Mouse (Mus musculus): ENCODE measurements around the gene Map6. TPM values are rescaled to one million over a fixed set of nuclear protein-coding genes. Genes with fewer than 3 reads are reported as not detected.

Gene Map6
- polyA plus RNA-seq, 1 experiment from 2014 or later = 43.1 TPM

DNA sequence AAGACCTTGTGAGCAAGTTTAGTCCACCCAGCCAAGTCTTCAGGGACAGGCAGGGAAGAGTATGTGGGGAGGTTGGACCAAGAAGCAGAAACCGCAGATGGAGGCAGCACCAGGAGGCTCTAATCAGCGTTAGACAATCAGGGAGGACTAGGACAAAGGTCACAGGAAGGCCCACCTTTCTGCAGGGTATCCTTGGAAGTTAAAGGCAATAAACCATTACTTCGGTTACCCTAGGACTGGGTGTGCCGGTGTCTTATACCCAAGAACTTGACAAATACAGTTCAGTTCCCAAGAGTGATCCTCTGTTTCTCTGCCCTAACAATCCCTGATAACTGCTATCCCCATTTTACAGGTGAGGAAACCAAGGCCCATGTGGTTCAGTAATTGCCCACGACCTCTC is 62.8 kb downstream of the Map6 start:
- H3K27ac ChIP-seq (ENCODE audit: low read depth, low read length) = no peak overlapping the region
- H3K27me3 ChIP-seq (ENCODE audit: control insufficient read depth, insufficient read depth, low read length) = no peaks in the 10 kb centered on the region
- H3K36me3 ChIP-seq (ENCODE audit: control insufficient read depth, insufficient read depth, low read length) = no peaks in the 10 kb centered on the region
- H3K4me1 ChIP-seq (ENCODE audit: control insufficient read depth, insufficient read depth, low read length) = peaks cover 6% of the 10 kb centered on the region
- no peak overlapping the region for H3K9ac ChIP-seq (ENCODE audit: low read length)
- H3K4me3 ChIP-seq (ENCODE audit: low read depth, low read length) = no peak overlapping the region
- DNase-seq (ENCODE audit: low spot score, missing footprints) (no peak), ATAC-seq (ENCODE audit: low FRiP score) (no peak)
- H3K4me2 ChIP-seq = no peak overlapping the region
- H3K9me3 ChIP-seq (ENCODE audit: control insufficient read depth, low read length) = no peaks in the 10 kb centered on the region
- WGBS = 90% methylated on average over 5 of the region's 5 CpGs

DNA sequence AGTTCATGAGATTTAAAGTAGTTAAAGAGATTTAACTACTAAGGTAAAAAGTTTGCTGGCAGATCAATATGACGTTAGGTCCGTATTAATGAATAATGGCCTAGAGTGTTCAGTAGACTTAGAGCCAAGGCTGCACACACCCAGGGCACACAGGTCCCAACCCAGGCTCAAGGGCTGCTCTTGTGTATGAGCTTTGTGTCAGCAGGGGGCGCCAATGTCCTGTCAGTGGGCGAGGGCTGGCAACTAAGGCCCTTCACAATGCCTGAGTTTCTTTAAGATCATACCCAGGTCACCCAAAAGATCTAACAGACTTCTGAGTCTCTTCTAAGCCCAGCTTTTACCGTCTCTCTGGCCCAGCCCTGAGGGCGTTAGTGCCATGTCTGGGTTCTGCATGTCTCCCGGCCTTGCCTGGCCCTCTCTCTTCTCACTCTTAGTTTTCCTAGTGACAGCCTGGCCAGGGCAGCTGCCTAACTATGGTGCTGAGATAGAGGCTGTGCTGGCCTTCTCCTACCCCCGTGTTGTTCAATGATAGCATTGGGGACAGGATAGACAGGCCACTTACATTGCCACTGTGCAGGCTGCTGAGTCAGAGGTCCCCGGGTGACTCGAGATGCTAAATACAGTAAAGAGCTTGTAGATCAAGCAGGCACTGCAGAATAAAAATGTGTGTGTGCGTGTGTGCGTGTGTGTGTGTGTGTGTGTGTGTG is 65.7 kb downstream of the Map6 start:
- Histone ChIP-seq H3K27me3 (ENCODE audit: control insufficient read depth, insufficient read depth, low read length) (no peaks in the 10 kb centered on the region), H3K4me3 (ENCODE audit: low read depth, low read length) (no peak overlapping the region), H3K36me3 (ENCODE audit: control insufficient read depth, insufficient read depth, low read length) (no peaks in the 10 kb centered on the region; the same call in 1 of the 2 replicates), H3K4me1 (ENCODE audit: control insufficient read depth, insufficient read depth, low read length) (peaks cover 5% of the 10 kb centered on the region), H3K27ac (ENCODE audit: low read depth, low read length) (no peak overlapping the region), H3K9me3 (ENCODE audit: control insufficient read depth, low read length) (no peaks in the 10 kb centered on the region), H3K9ac (ENCODE audit: low read length) (no peak overlapping the region), H3K4me2 (no peak overlapping the region)
- 48% methylated on average over 12 of the region's 12 CpGs for WGBS
- ATAC-seq (ENCODE audit: low FRiP score) = peak; percentile 62; the same call in 1 of the 2 replicates
- peak; percentile 98 for DNase-seq (ENCODE audit: low spot score, missing footprints)

DNA sequence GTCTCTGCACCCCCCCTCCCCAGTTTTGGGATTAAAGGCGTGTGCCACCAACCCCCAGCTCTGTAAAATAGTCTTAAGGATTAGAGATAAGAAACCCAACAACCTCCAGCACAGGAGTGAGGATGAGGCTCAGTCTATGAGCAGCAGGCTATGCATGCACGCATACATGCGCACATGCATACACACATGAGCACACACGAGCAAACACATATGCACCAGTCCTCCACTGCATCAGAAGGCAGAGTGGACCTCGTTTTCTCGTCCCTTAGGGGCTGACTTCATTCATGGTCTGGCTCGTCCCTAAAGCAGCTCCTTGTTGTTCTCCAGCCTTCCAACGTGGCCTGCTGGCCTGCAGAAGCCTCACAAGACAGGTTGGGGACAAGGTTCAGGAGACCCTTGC is 73.5 kb downstream of the Map6 start:
- H3K27ac ChIP-seq (ENCODE audit: low read depth, low read length) = no peak overlapping the region
- 78% methylated on average over 8 of the region's 8 CpGs for WGBS

DNA sequence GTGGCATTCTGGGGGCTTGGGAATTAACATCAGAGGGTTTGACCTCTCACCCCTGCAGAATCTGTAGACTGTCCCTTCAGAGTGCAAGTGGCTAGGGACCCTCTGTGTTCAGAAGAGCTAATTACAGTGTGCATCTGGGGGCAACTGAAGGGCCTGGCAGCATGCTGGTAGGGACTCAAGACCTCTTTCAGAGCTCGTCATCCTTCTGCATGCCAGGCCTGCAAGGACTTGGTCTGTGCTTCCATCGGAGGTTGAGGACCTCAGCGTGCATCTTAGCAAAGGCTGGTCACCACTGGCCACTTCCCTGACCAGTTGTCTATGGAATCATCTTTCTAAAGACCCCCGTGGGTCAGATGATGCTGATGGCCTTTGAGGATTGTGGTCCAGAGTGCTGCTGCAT is 76.3 kb downstream of the Map6 start:
- H3K9me3 ChIP-seq (ENCODE audit: control insufficient read depth, low read length) = no peaks in the 10 kb centered on the region
- DNase-seq (ENCODE audit: low spot score, missing footprints) (no peak), ATAC-seq (ENCODE audit: low FRiP score) (no peak)
- WGBS = 85% methylated on average over 4 of the region's 4 CpGs
- no peaks in the 10 kb centered on the region for H3K27me3 ChIP-seq (ENCODE audit: control insufficient read depth, insufficient read depth, low read length)
- H3K27ac ChIP-seq (ENCODE audit: low read depth, low read length) = no peak overlapping the region
- H3K36me3 ChIP-seq (ENCODE audit: control insufficient read depth, insufficient read depth, low read length) = peaks cover 32% of the 10 kb centered on the region
- H3K4me1 ChIP-seq (ENCODE audit: control insufficient read depth, insufficient read depth, low read length) = no peaks in the 10 kb centered on the region
- H3K9ac ChIP-seq (ENCODE audit: low read length) = no peak overlapping the region
- H3K4me3 ChIP-seq (ENCODE audit: low read depth, low read length) = no peak overlapping the region
- H3K4me2 ChIP-seq = no peak overlapping the region

More for the DNA sequence above, 73.5 kb downstream of the Map6 start:
- no peak overlapping the region for H3K4me3 ChIP-seq (ENCODE audit: low read depth, low read length)
- H3K4me2 ChIP-seq = no peak overlapping the region
- H3K9me3 ChIP-seq (ENCODE audit: control insufficient read depth, low read length) = no peaks in the 10 kb centered on the region
- peaks cover 9% of the 10 kb centered on the region for H3K36me3 ChIP-seq (ENCODE audit: control insufficient read depth, insufficient read depth, low read length)
- ATAC-seq (ENCODE audit: low FRiP score) = no peak
- H3K27me3 ChIP-seq (ENCODE audit: control insufficient read depth, insufficient read depth, low read length) = no peaks in the 10 kb centered on the region
- no peak for DNase-seq (ENCODE audit: low spot score, missing footprints)
- no peak overlapping the region for H3K9ac ChIP-seq (ENCODE audit: low read length)
- no peaks in the 10 kb centered on the region for H3K4me1 ChIP-seq (ENCODE audit: control insufficient read depth, insufficient read depth, low read length)

- DNase-seq (ENCODE audit: low spot score, missing footprints) (no peak), ATAC-seq (ENCODE audit: low FRiP score) (no peak)
- no peak overlapping the region for H3K4me3 ChIP-seq (ENCODE audit: low read depth, low read length)
- no peak overlapping the region for H3K27ac ChIP-seq (ENCODE audit: low read depth, low read length)
- 97% methylated on average over 10 of the region's 10 CpGs for whole genome bisulfite sequencing
- H3K9me3 ChIP-seq (ENCODE audit: control insufficient read depth, low read length) = no peaks in the 10 kb centered on the region
- peaks cover 21% of the 10 kb centered on the region for H3K4me1 ChIP-seq (ENCODE audit: control insufficient read depth, insufficient read depth, low read length)
- no peaks in the 10 kb centered on the region for H3K27me3 ChIP-seq (ENCODE audit: control insufficient read depth, insufficient read depth, low read length)
- no peak overlapping the region for H3K4me2 ChIP-seq
- H3K9ac ChIP-seq (ENCODE audit: low read length) = no peak overlapping the region
- H3K36me3 ChIP-seq (ENCODE audit: control insufficient read depth, insufficient read depth, low read length) = peaks cover 36% of the 10 kb centered on the region
Observed at GRCm38 (mm10) chr7:99347268-99347667, 80.0 kb downstream of the Map6 start.

DNA sequence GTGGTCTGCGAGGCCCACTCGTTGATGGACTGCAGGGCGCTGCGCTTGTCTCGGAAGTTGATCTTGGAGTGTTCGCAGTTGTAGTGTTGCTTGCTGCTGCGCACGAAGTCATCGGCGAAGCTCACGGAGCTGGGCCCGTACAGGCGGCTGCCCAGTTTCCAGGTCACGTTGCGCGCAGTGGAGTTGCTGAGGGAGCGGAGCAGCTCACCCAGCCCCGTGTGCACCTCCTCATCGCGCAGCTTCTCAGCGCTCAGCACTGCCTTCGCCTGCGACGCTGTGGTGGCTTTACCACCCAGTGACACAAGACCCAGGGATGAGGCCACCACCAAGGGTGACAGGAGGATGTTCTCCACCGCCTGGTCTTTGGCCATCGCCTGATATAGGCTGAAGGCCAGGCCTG is 81.6 kb downstream of the Map6 start:
- Histone ChIP-seq H3K4me3 (ENCODE audit: low read depth, low read length) (no peak overlapping the region), H3K4me1 (ENCODE audit: control insufficient read depth, insufficient read depth, low read length) (peaks cover 31% of the 10 kb centered on the region), H3K36me3 (ENCODE audit: control insufficient read depth, insufficient read depth, low read length) (peaks cover 36% of the 10 kb centered on the region), H3K9ac (ENCODE audit: low read length) (no peak overlapping the region), H3K27ac (ENCODE audit: low read depth, low read length) (no peak overlapping the region), H3K9me3 (ENCODE audit: control insufficient read depth, low read length) (no peaks in the 10 kb centered on the region), H3K27me3 (ENCODE audit: control insufficient read depth, insufficient read depth, low read length) (no peaks in the 10 kb centered on the region), H3K4me2 (no peak overlapping the region)
- DNase-seq (ENCODE audit: low spot score, missing footprints) (no peak), ATAC-seq (ENCODE audit: low FRiP score) (no peak)
- 97% methylated on average over 26 of the region's 26 CpGs for WGBS

DNA sequence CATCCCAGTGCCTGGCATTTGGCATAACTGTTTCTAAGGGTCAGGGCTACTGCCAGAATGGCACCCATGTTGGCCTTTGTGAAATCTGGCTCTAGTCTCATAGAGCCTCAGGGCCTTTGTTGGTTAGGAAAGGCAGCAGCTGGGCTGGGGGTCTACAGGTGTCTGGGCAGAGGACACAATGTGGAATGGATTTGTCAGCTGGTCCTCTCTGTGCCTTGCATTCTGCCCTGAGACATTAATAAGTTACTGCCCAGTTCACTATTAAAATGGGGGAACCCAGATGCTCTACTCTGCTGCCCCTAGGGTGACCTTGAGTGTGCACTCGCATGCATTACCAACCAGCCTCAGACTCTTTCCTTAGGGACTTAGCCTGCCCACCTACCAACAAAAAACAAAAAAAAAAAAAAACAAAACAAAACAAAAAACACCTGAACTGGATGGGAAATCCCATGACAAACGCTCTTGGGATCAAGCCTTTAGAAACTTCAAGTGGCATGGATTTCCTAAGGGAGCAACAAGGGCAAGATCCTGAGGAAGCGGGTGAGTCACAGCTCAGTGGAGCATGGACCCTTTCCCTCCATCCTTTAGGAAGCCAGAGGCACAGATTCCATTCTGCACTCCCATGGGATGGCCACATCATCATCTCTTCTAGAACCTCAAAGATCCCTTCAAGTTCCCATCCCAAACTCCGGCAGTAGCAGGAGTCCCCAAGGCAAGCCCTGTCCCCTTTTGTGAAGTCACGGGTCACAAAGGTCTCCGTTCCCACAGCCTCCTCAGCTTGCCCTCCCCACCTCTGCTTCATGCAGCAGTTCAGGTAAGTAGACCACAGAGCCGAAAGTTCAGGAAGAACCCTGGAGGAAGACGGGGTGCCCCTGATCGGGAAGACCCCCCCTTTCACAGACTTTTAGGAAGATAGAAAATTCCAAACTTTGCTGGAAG is 82.8 kb downstream of the Map6 start:
- Histone ChIP-seq H3K4me3 (ENCODE audit: low read depth, low read length) (peak overlapping the region; percentile 47; the same call in 1 of the 2 replicates), H3K27me3 (ENCODE audit: control insufficient read depth, insufficient read depth, low read length) (no peaks in the 10 kb centered on the region), H3K36me3 (ENCODE audit: control insufficient read depth, insufficient read depth, low read length) (peaks cover 28% of the 10 kb centered on the region), H3K9ac (ENCODE audit: low read length) (peak overlapping the region; percentile 79), H3K27ac (ENCODE audit: low read depth, low read length) (no peak overlapping the region), H3K9me3 (ENCODE audit: control insufficient read depth, low read length) (no peaks in the 10 kb centered on the region), H3K4me1 (ENCODE audit: control insufficient read depth, insufficient read depth, low read length) (peaks cover 36% of the 10 kb centered on the region), H3K4me2 (peak overlapping the region; percentile 77)
- DNase-seq (ENCODE audit: low spot score, missing footprints) (no peak), ATAC-seq (ENCODE audit: low FRiP score) (no peak)
- WGBS = 72% methylated on average over 9 of the region's 9 CpGs

DNA sequence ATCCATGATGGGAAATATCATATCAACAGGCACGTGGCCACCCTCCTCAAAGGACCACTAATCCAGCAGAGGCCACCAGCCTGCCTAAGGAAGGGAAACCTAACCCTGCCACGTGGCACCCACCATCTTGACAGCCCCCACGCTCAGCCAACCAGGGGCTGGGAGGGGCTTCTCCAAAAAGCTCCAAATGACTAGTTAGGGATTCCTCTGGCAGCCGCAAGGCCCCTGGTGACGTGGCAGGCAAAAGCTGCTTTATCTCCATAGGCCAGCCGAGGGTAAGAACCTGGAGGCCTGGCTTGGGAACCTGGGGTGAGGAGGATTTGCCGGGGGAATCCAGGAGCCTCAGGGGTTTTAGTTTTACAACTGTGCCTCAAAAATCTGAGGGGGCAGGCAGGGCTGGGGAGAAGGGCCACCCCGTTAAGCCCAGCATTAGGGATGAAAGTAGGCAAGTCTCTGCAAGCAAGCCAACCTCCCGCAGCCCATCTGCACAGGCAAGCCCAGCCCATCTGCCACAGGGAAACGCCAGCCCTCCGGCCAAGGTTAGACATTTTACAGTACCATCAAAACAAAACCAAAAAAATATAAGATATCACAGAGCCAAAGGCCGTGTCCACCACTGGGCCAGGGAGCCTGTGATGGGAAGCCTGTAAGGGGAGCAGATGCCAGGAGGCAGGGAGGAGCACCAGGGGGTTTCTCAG is 84.0 kb downstream of the Map6 start:
- peak; percentile 7; the same call in 1 of the 2 replicates for ATAC-seq (ENCODE audit: low FRiP score)
- peak; percentile 93 for DNase-seq (ENCODE audit: low spot score, missing footprints)
- H3K4me1 ChIP-seq (ENCODE audit: control insufficient read depth, insufficient read depth, low read length) = peaks cover 48% of the 10 kb centered on the region
- peaks cover 22% of the 10 kb centered on the region for H3K36me3 ChIP-seq (ENCODE audit: control insufficient read depth, insufficient read depth, low read length)
- peak overlapping the region; percentile 77 for H3K4me2 ChIP-seq
- H3K27me3 ChIP-seq (ENCODE audit: control insufficient read depth, insufficient read depth, low read length) = no peaks in the 10 kb centered on the region
- no peaks in the 10 kb centered on the region for H3K9me3 ChIP-seq (ENCODE audit: control insufficient read depth, low read length)
- peak overlapping the region; percentile 79 for H3K9ac ChIP-seq (ENCODE audit: low read length)
- peak overlapping the region; percentile 87 for H3K27ac ChIP-seq (ENCODE audit: low read depth, low read length)
- H3K4me3 ChIP-seq (ENCODE audit: low read depth, low read length) = peak overlapping the region; percentile 47
- WGBS = 5% methylated on average over 12 of the region's 12 CpGs

Data from midbrain, embryonic 11.5 days (tissue).